Mouse (Mus musculus) erythroblast, embryonic 14.5 days (primary cell): ENCODE data around the gene Banp.

Source experiments
- GATA1 ChIP-seq: IDR thresholded peaks from 2 replicates; pipeline ENCODE4 v1.6.1; 2012; ENCODE audit warnings: low read length, inconsistent platforms, mixed read lengths
- TAL1 ChIP-seq: IDR thresholded peaks from 3 replicates; pipeline ENCODE4 v1.6.1; 2012; ENCODE audit warnings: low read length, inconsistent platforms, mixed read lengths

GRCm38 (mm10) chr8:121954981-121955555 is 5.5 kb downstream of the Banp start:
- no peak for TF ChIP-seq TAL1
- TF ChIP-seq GATA1 = no peak
